Mouse (Mus musculus) lung, postnatal 0 days (tissue): Measurements from ENCODE around the gene Tcf12. TPM values are rescaled to one million over a fixed set of nuclear protein-coding genes. Genes with fewer than 3 reads are reported as not detected.

ENCODE experiments used
- ATAC-seq: fragments of 200-750 bp; cut with Nextera tagmentation; 2 replicates; pipeline ENCODE4 v1.8.0; 2017; ENCODE audit warnings: moderate library complexity
- DNase-seq: peaks from one replicate; pipeline ENCODE4 v3.0.0-alpha.2; 2016; ENCODE audit warnings: low spot score
- H3K27ac ChIP-seq: fragments of 300-500 bp; sonication (generic); 2 replicates; pipeline ENCODE4 v1.5.1; 2014; ENCODE audit warnings: antibody characterized with exemption, mild to moderate bottlenecking, low read length, mixed read lengths
- H3K27me3 ChIP-seq: fragments of 300-500 bp; sonication (generic); replicated peaks from 2 replicates; pipeline ENCODE4 v1.6.1; 2014; ENCODE audit warnings: low read length, mixed read lengths; ENCODE audit not compliant: insufficient read depth
- H3K36me3 ChIP-seq: fragments of 300-500 bp; sonication (generic); 2 replicates; pipeline ENCODE4 v1.6.1; 2014; ENCODE audit warnings: low read length, mixed read lengths; ENCODE audit not compliant: insufficient read depth
- H3K4me1 ChIP-seq: fragments of 300-500 bp; sonication (generic); 2 replicates; pipeline ENCODE4 v1.6.1; 2014; ENCODE audit warnings: antibody characterized with exemption, low read depth, low read length, mixed read lengths; ENCODE audit not compliant: insufficient read depth
- H3K4me2 ChIP-seq: fragments of 300-500 bp; sonication (generic); replicated peaks from 2 replicates; pipeline ENCODE4 v1.6.1; 2014; ENCODE audit warnings: low read depth, mild to moderate bottlenecking, low read length, moderate library complexity, mixed read lengths
- H3K4me3 ChIP-seq: fragments of 300-500 bp; sonication (generic); 2 replicates; pipeline ENCODE4 v1.5.1; 2014; ENCODE audit warnings: low read depth, low read length
- H3K9ac ChIP-seq: fragments of 300-500 bp; sonication (generic); replicated peaks from 2 replicates; pipeline ENCODE4 v1.6.1; 2014; ENCODE audit warnings: low read depth, mild to moderate bottlenecking
- H3K9me3 ChIP-seq: fragments of 300-500 bp; sonication (generic); 2 replicates; pipeline ENCODE4 v1.6.1; 2016; ENCODE audit warnings: low read length, mixed read lengths
- CTCF ChIP-seq: IDR thresholded peaks from 2 replicates; pipeline ENCODE4 v1.5.1; 2016; ENCODE audit warnings: antibody characterized with exemption, mild to moderate bottlenecking
- EP300 ChIP-seq: IDR thresholded peaks from 2 replicates; pipeline ENCODE4 v1.6.1; 2016; ENCODE audit warnings: antibody characterized with exemption, mild to moderate bottlenecking, control low read depth
- WGBS: fragments of 180-500 bp; shearing (Covaris S2); extraction: QIAGEN DNeasy Blood & Tissue Kit; methylation state at CpG from one replicate; pipeline ENCODE4 v1.1.7; 2014; 5-methylcytosine and 5-hydroxymethylcytosine counted together
- polyA plus RNA-seq: library from polyadenylated mRNA; unstranded; fragments of >200 nt; fragmentation: Nextera tagmentation; extraction: Ambion mirVana; gene quantifications from 2 replicates; pipeline ENCODE4 v1.2.1, GENCODE M21; 2015

The Tcf12 gene
- polyA plus RNA-seq, 1 experiment from 2014 or later = 34.1 TPM

GRCm38 (mm10) chr9:71895931-71896724 lies 215.5 kb downstream of the Tcf12 start:
- Histone ChIP-seq H3K4me2 (0 out of 2 replicates have a peak overlapping the region, but pooled peaks have one; percentile 6), H3K9ac (no peak overlapping the region), H3K9me3 (no peaks in the 10 kb centered on the region), H3K4me3 (no peak overlapping the region), H3K27ac (peak overlapping the region; percentile 22; the same call in 1 of the 2 replicates), H3K36me3 (no peaks in the 10 kb centered on the region), H3K4me1 (no peaks in the 10 kb centered on the region), H3K27me3 (no peaks in the 10 kb centered on the region)
- TF ChIP-seq CTCF (no peak), EP300 (peak; percentile 63)
- 13% methylated on average over 2 of the region's 2 CpGs for WGBS
- DNase-seq = peak; percentile 87
- peak; percentile 85 for ATAC-seq

- Histone ChIP-seq H3K27me3 (no peaks in the 10 kb centered on the region), H3K9ac (no peak overlapping the region), H3K4me3 (no peak overlapping the region), H3K27ac (no peak overlapping the region), H3K4me1 (no peaks in the 10 kb centered on the region), H3K36me3 (no peaks in the 10 kb centered on the region), H3K9me3 (no peaks in the 10 kb centered on the region), H3K4me2 (no peak overlapping the region)
- 47% methylated on average over 7 of the region's 7 CpGs for WGBS
- ATAC-seq = peak; percentile 43; the same call in 1 of the 2 replicates
- no peak for DNase-seq
- TF ChIP-seq EP300 (no peak), CTCF (no peak)
These were observed 216.4 kb downstream of the Tcf12 start for GRCm38 (mm10) chr9:71895291-71895690.

GRCm38 (mm10) chr9:71894943-71895286 lies 216.8 kb downstream of the Tcf12 start:
- H3K4me1 ChIP-seq = no peaks in the 10 kb centered on the region
- H3K4me3 ChIP-seq = no peak overlapping the region
- DNase-seq (no peak), ATAC-seq (no peak)
- H3K27me3 ChIP-seq = no peaks in the 10 kb centered on the region
- no peaks in the 10 kb centered on the region for H3K36me3 ChIP-seq
- H3K9me3 ChIP-seq = no peaks in the 10 kb centered on the region
- H3K4me2 ChIP-seq = 0 out of 2 replicates have a peak overlapping the region, but pooled peaks have one; percentile 0
- H3K27ac ChIP-seq = no peak overlapping the region
- TF ChIP-seq EP300 (no peak), CTCF (no peak)
- whole genome bisulfite sequencing = 63% methylated on average over 7 of the region's 7 CpGs
- H3K9ac ChIP-seq = no peak overlapping the region

- no peak overlapping the region for H3K27ac ChIP-seq
These were observed 217.3 kb downstream of the Tcf12 start for GRCm38 (mm10) chr9:71894246-71894942.

GRCm38 (mm10) chr9:71888450-71888849 lies 223.2 kb downstream of the Tcf12 start:
- no peak overlapping the region for H3K27ac ChIP-seq
- H3K4me1 ChIP-seq = no peaks in the 10 kb centered on the region
- no peak overlapping the region for H3K4me3 ChIP-seq
- no peaks in the 10 kb centered on the region for H3K27me3 ChIP-seq
- TF ChIP-seq EP300 = no peak
- TF ChIP-seq CTCF = no peak
- no peak for DNase-seq
- H3K9me3 ChIP-seq = no peaks in the 10 kb centered on the region
- WGBS = 39% methylated on average over 5 of the region's 5 CpGs
- no peak overlapping the region for H3K9ac ChIP-seq
- no peaks in the 10 kb centered on the region for H3K36me3 ChIP-seq
- no peak overlapping the region for H3K4me2 ChIP-seq
- ATAC-seq = no peak

More at GRCm38 (mm10) chr9:71894246-71894942, 217.3 kb downstream of the Tcf12 start:
- H3K9ac ChIP-seq = no peak overlapping the region
- 51% methylated on average over 11 of the region's 11 CpGs for WGBS
- H3K36me3 ChIP-seq = no peaks in the 10 kb centered on the region
- DNase-seq (no peak), ATAC-seq (no peak)
- peak overlapping the region; percentile 6; the same call in 1 of the 2 replicates for H3K4me2 ChIP-seq
- no peaks in the 10 kb centered on the region for H3K27me3 ChIP-seq
- no peaks in the 10 kb centered on the region for H3K4me1 ChIP-seq
- H3K4me3 ChIP-seq = no peak overlapping the region
- H3K9me3 ChIP-seq = no peaks in the 10 kb centered on the region
- TF ChIP-seq EP300 (no peak), CTCF (no peak)

GRCm38 (mm10) chr9:71880629-71881028 lies 231.0 kb downstream of the Tcf12 start:
- H3K9me3 ChIP-seq = no peaks in the 10 kb centered on the region
- no peak for TF ChIP-seq CTCF
- no peak for TF ChIP-seq EP300
- ATAC-seq = peak; percentile 69
- no peak overlapping the region for H3K4me2 ChIP-seq
- no peak overlapping the region for H3K27ac ChIP-seq
- H3K4me1 ChIP-seq = peaks cover 17% of the 10 kb centered on the region; the same call in 1 of the 2 replicates
- peak; percentile 58 for DNase-seq
- no peaks in the 10 kb centered on the region for H3K27me3 ChIP-seq
- 15% methylated on average over 1 of the region's 1 CpGs for WGBS
- H3K4me3 ChIP-seq = no peak overlapping the region
- peaks cover 4% of the 10 kb centered on the region; the same call in 1 of the 2 replicates for H3K36me3 ChIP-seq
- H3K9ac ChIP-seq = no peak overlapping the region
